Mouse (Mus musculus) forebrain, postnatal 0 days (tissue): ENCODE measurements at regions not wholly inside any gene's neighbourhood (a gene's known extent, or its start where the extent isn't known, plus 50 kb on each side); places are given as distances from the start of the nearest gene placed in this dataset.

ENCODE experiments used
- ATAC-seq: fragments of 200-750 bp; cut with Nextera tagmentation; 2 replicates; pipeline ENCODE4 v1.8.0; 2017; ENCODE audit warnings: mild to moderate bottlenecking, moderate library complexity
- DNase-seq: peaks from one replicate; pipeline ENCODE4 v3.0.0-alpha.2; 2015
- H3K27ac ChIP-seq: fragments of 300-500 bp; sonication (generic); 2 replicates; pipeline ENCODE4 v1.5.1; 2014; ENCODE audit warnings: low read depth, mild to moderate bottlenecking, antibody characterized with exemption, low read length, moderate library complexity, mixed read lengths
- H3K27me3 ChIP-seq: fragments of 300-500 bp; sonication (generic); 2 replicates; pipeline ENCODE4 v1.6.1; 2014; ENCODE audit warnings: mild to moderate bottlenecking, low read length, mixed read lengths; ENCODE audit not compliant: insufficient read depth
- H3K36me3 ChIP-seq: fragments of 300-500 bp; sonication (generic); 2 replicates; pipeline ENCODE4 v1.6.1; 2014; ENCODE audit warnings: mild to moderate bottlenecking, moderate library complexity; ENCODE audit not compliant: insufficient read depth
- H3K4me1 ChIP-seq: fragments of 300-500 bp; sonication (generic); 2 replicates; pipeline ENCODE4 v1.6.1; 2014; ENCODE audit warnings: antibody characterized with exemption; ENCODE audit not compliant: insufficient read depth
- H3K4me2 ChIP-seq: fragments of 300-500 bp; sonication (generic); 2 replicates; pipeline ENCODE4 v1.6.1; 2014; ENCODE audit warnings: low read depth, mild to moderate bottlenecking, moderate library complexity
- H3K4me3 ChIP-seq: fragments of 300-500 bp; sonication (generic); 2 replicates; pipeline ENCODE4 v1.5.1; 2014; ENCODE audit warnings: low read depth, low read length, mixed read lengths
- H3K9ac ChIP-seq: fragments of 300-500 bp; sonication (generic); 2 replicates; pipeline ENCODE4 v1.6.1; 2014; ENCODE audit warnings: mild to moderate bottlenecking
- H3K9me3 ChIP-seq: fragments of 300-500 bp; sonication (generic); 2 replicates; pipeline ENCODE4 v1.6.1; 2016; ENCODE audit warnings: low read length
- CTCF ChIP-seq: sonication (generic); IDR thresholded peaks from 2 replicates; pipeline ENCODE4 v1.5.1; 2016; ENCODE audit warnings: antibody characterized with exemption, control low read depth, low read depth
- WGBS: fragments of 180-500 bp; shearing (Covaris S2); extraction: QIAGEN DNeasy Blood & Tissue Kit; methylation state at CpG from one replicate; pipeline ENCODE4 v1.1.7; 2014; 5-methylcytosine and 5-hydroxymethylcytosine counted together

DNA sequence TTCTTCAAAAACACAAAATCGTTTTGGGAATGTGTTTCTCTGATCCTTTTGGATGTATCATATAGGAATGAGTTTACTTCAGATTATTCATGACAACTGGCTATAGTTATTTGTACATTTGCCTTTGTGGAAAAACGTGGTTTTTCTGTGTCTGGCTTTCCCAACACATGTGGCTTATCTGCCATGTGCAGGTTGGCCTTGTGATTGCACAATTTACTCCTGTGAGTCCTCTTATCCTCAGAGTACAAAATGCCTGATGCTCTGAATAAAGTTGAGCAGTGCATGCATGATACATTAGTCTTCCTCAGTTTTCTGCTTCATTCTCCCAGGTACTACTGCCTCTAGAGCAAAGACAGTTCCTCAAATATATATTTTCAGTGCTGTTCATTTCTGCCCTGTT, 881.6 kb downstream of the Lrfn5 start:
- no peak for ATAC-seq
- WGBS: 55% methylated on average over 2 of the region's 2 CpGs
- no peaks in the 10 kb centered on the region for H3K36me3 ChIP-seq

DNA sequence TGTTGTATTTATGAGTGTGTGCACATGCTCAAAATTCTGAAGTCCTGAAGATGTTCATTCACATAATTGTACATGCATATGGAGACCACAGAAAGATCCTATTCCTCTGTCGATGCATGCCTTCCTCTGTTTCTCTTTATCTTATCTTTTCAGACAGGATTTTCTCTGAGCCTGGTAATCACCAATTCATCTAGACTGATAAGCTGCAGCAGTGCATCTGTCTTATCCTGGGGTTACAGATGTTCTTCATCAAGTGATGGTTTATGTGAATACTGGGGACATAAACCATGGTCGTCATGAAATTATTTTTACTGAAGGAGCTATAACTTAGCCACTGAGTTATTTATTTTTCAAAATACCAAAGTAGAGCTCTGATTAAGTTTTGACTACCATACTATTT, 905.7 kb downstream of the Lrfn5 start:
- WGBS: 82% methylated on average over 2 of the region's 2 CpGs
- H3K9me3 ChIP-seq: no peaks in the 10 kb centered on the region

More for the DNA sequence above, 881.6 kb downstream of the Lrfn5 start:
- TF ChIP-seq CTCF: no peak
- Histone ChIP-seq H3K27ac (no peak overlapping the region), H3K4me3 (no peak overlapping the region), H3K27me3 (no peaks in the 10 kb centered on the region), H3K4me1 (no peaks in the 10 kb centered on the region), H3K4me2 (no peak overlapping the region), H3K9me3 (no peaks in the 10 kb centered on the region), H3K9ac (no peak overlapping the region)
- DNase-seq: no peak

DNA sequence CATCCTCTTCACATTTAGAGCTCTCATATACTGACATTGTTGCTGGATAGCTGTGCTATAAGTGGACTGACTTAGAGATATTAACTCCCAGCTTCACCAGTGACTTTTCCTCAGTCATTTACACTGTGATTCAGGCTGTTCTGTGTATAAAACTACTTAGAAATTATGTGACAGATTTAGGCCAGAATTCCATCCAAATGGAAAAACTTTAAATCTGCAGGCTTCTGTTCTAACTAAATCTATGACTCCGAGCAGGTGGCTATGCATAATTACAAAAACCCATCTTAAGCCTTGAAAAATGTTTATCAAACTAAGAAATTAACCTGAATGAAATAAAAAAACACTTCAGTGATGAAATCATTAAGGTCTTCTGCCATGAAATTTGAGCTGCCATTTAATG, 927.7 kb downstream of the Lrfn5 start:
- Histone ChIP-seq H3K9me3 (no peaks in the 10 kb centered on the region), H3K36me3 (no peaks in the 10 kb centered on the region), H3K27me3 (no peaks in the 10 kb centered on the region), H3K4me1 (no peaks in the 10 kb centered on the region), H3K4me2 (no peak overlapping the region), H3K4me3 (no peak overlapping the region), H3K9ac (no peak overlapping the region), H3K27ac (no peak overlapping the region)
- no peak for TF ChIP-seq CTCF
- WGBS: 63% methylated on average over 1 of the region's 1 CpGs
- ATAC-seq (peak; percentile 55), DNase-seq (peak; percentile 37)

More for the DNA sequence above, 905.7 kb downstream of the Lrfn5 start:
- Histone ChIP-seq H3K4me3 (no peak overlapping the region), H3K9ac (no peak overlapping the region), H3K4me1 (no peaks in the 10 kb centered on the region), H3K27ac (no peak overlapping the region), H3K27me3 (no peaks in the 10 kb centered on the region), H3K4me2 (no peak overlapping the region), H3K36me3 (no peaks in the 10 kb centered on the region)
- no peak for TF ChIP-seq CTCF
- no peak for ATAC-seq
- no peak for DNase-seq

DNA sequence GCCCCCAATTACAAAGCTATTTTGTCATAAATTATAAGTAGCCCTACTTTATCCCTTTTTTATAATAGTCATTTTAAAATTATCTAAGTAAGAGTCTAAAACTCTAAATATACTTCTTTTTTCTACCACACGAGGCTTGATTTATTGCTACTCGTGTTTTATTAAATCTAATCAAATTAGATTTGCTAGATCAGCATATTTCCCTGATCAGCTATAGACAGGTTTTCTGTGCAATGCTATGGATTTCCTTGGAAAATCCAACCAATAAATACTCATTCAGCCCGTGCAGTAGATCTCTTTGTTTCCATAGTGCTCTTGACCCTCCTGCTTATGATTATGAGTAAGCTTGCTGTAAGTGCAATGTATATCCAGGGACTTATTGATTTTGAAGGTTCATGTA, 960.4 kb downstream of the Lrfn5 start:
- Histone ChIP-seq H3K4me3 (no peak overlapping the region), H3K9me3 (no peaks in the 10 kb centered on the region), H3K4me2 (no peak overlapping the region), H3K9ac (no peak overlapping the region), H3K4me1 (no peaks in the 10 kb centered on the region), H3K36me3 (no peaks in the 10 kb centered on the region), H3K27ac (no peak overlapping the region), H3K27me3 (no peaks in the 10 kb centered on the region)
- TF ChIP-seq CTCF: no peak
- no peak for ATAC-seq
- 84% methylated on average over 3 of the region's 3 CpGs for WGBS
- DNase-seq: no peak

DNA sequence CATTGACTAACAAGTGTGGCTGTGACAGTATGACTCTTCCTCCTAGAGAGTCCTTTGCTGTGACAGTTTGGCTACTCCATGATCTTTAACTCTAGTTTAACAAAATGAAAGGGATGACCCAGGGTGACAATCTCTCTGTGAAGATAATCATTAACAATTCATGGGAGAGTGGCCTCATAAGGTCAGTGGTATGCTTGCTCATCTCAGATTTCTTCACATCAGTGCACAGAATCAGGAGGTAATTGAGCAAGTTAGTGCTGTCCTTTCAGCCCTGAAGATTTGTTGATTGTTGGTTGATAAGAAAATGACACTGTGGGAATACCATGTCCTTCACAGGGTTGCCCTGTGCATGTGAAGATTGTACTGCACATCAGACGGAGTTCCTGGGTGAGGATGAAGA, 1005.6 kb downstream of the Lrfn5 start:
- WGBS: 67% methylated on average over 1 of the region's 1 CpGs
- Histone ChIP-seq H3K36me3 (no peaks in the 10 kb centered on the region), H3K4me1 (no peaks in the 10 kb centered on the region), H3K27me3 (no peaks in the 10 kb centered on the region), H3K4me3 (no peak overlapping the region), H3K9me3 (no peaks in the 10 kb centered on the region), H3K9ac (no peak overlapping the region), H3K4me2 (no peak overlapping the region), H3K27ac (no peak overlapping the region)
- ATAC-seq (no peak), DNase-seq (no peak)
- no peak for TF ChIP-seq CTCF

DNA sequence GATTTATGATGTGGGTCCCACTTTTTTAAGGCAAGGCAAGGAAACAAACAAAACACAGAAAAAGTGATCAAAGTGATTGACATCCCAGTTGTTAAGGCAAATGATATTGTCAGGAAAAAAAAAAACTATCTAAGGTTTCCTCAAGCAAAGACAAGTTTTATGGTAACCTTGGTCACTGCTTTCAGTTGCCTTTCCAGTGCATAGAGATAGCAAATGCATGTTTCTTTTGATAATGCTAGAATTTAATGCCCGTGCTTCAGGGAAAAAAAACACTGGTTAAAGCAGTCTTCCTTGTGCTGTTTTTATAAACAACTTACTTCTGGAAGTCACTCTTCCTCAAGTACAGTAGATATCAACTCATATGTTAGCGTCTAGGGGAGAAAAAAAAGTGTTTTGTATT, 1029.4 kb downstream of the Lrfn5 start:
- TF ChIP-seq CTCF: no peak
- Histone ChIP-seq H3K4me2 (no peak overlapping the region), H3K4me1 (no peaks in the 10 kb centered on the region), H3K27ac (no peak overlapping the region), H3K4me3 (no peak overlapping the region), H3K27me3 (no peaks in the 10 kb centered on the region), H3K36me3 (no peaks in the 10 kb centered on the region), H3K9me3 (no peaks in the 10 kb centered on the region), H3K9ac (no peak overlapping the region)
- WGBS: 81% methylated on average over 2 of the region's 2 CpGs
- ATAC-seq: no peak
- no peak for DNase-seq

DNA sequence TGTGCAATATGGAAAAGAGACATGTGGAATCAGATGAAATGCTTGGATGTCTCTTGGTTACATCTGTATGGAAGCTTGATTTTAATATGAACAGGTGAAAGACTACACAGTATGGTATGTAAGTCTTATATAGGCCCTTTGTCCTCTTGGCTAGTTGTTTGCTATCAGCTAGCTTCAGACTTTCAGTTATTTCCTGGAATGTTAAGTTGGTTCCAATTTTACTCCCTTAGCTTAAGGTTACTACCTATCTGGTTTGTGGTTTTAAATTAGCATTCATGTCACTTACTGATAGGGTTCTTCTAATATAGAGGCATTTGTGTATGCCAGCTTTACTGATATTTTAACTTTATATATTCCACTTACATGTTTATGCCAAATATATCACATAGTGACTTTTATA, 1031.7 kb downstream of the Lrfn5 start:
- TF ChIP-seq CTCF: no peak
- no peak overlapping the region for H3K9ac ChIP-seq
- H3K9me3 ChIP-seq: no peaks in the 10 kb centered on the region
- H3K27ac ChIP-seq: no peak overlapping the region
- H3K4me1 ChIP-seq: no peaks in the 10 kb centered on the region
- no peak overlapping the region for H3K4me3 ChIP-seq
- H3K4me2 ChIP-seq: no peak overlapping the region
- ATAC-seq: no peak
- DNase-seq: no peak
- no peaks in the 10 kb centered on the region for H3K27me3 ChIP-seq
- no peaks in the 10 kb centered on the region for H3K36me3 ChIP-seq

DNA sequence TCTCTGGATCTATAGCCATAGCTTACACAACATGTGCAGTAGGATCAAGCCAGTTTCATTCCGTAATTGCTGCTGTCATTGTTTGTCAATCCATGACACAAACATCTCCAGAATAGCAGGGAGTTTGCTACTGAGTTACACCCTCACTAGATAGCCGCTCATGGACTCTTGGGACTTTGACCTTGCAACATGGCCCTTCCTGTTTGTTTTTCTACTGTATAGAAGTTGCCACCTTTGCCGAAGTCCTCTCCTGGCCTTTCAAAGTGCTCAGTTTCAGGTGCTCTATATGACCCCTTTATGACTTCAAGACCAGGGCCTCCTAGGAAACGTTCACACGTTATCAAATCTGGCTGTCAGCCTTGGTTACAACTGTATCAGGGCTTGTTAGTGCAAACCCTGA, 1040.8 kb downstream of the Lrfn5 start:
- ATAC-seq (no peak), DNase-seq (no peak)
- WGBS: 87% methylated on average over 5 of the region's 5 CpGs
- Histone ChIP-seq H3K36me3 (no peaks in the 10 kb centered on the region), H3K4me1 (no peaks in the 10 kb centered on the region), H3K9me3 (no peaks in the 10 kb centered on the region), H3K4me3 (no peak overlapping the region), H3K27ac (no peak overlapping the region), H3K27me3 (no peaks in the 10 kb centered on the region), H3K4me2 (no peak overlapping the region), H3K9ac (no peak overlapping the region)
- no peak for TF ChIP-seq CTCF
